Mouse (Mus musculus) lung, adult 2 months (tissue): ENCODE results near the gene Ampd1.

Experiments
- CTCF ChIP-seq: fragments of 200-500 bp; IDR thresholded peaks from 2 replicates; pipeline ENCODE4 v1.5.1; 2011; ENCODE audit warnings: mild to moderate bottlenecking, low read length, control low read depth; ENCODE audit not compliant: insufficient read depth
- POLR2A ChIP-seq: fragments of 200-500 bp; IDR thresholded peaks from 2 replicates; pipeline ENCODE4 v1.6.1; 2011; ENCODE audit warnings: low read depth, mild to moderate bottlenecking, control low read depth, low read length, borderline replicate concordance; ENCODE audit errors: extremely low read depth

GRCm38 (mm10) chr3:103082761-103083160 is 8.9 kb downstream of the Ampd1 start:
- TF ChIP-seq CTCF, result no peak
- TF ChIP-seq POLR2A, result no peak
